Mouse (Mus musculus) R1 (cell line): ENCODE results near the gene Dagla.
A peak's percentile ranks its signal among the peaks of the same experiment; 100 is the strongest.

Source experiments
- DNase-seq: peaks from one replicate; pipeline ENCODE4 v3.0.0-alpha.2; 2018; ENCODE audit warnings: low read depth, low spot score

Dagla gene

DNA sequence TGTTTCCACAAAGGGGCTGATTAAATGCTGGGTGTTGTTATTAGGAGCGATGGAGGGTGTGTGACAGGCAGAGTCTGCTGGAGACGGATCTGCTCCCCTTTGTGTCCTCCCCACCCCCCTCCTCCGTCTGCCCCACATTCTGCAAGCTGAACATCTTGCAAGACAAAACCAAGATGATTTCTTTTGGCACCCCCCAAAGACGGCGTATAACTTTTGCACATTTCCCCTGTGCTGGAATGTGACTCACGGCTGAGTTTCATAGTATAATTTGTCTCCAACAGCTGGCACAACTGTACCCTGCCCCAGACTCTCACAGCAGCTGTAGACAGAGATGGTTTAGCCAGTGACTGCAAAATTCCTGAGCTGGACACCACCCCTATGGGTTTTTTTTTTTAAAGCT lies 3.3 kb upstream of the Dagla start:
- DNase-seq, result no peak

DNA sequence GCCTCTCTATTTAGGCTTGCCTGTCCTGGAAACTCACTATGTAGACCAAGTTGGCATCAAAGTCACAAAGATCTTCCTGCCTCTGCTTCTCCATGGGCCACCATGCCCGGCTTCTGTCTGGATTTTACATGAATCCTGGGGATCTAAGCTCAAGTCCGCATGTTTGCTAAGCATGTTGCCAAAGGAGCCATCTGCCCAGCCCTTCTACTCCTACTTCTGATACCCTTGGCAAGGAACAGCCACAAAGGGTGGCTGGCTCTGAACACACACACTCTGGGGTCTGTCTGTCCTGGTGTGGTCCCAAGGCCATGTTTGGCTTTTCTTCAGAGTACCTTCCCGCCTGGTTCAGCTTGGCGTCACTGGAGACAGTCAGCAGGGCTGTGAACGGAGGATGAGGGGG lies 2.7 kb upstream of the Dagla start:
- DNase-seq, result no peak

GRCm38 (mm10) chr19:10306521-10307243 lies 2.0 kb upstream of the Dagla start:
- no peak for DNase-seq

DNA sequence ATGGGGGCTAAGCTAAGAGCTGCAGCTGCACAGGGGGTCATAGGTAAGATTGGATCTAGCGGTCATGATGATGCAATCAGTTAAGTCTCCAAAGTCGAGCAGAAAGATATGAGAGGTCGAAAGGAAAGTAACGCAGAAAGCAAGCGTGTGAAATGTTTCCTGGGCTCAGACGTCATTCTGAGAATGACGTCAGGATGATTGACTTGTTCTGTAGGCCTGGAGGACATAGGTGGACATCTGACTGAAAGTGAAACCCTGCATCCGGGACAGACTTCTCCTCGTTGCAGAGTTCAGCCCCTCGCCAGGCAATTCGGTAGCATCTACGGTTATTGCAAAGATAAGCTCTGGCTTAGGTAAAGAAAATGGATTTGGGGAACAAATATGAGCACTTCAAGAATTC lies 963 bp upstream of the Dagla start:
- DNase-seq, result no peak

DNA sequence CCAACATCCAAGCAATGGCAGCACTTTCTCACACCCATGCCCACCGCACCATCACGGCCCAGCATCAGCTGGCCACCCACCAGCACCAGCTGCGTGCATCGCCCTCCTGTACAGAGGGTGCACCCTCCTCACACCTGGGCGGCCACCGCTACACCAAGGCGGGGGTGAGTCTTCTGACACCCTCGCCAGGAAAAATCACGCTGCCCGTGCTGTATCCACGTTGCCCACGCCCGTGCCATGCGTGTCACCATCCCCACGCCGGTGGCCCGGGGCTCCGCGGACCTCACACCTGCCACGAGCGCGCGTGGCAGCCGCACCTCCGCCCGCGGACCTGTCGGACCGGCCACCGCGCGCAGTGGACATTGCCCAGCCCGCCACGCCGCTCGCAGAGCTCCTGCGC lies 282 bp downstream of the Dagla start:
- no peak for DNase-seq

GRCm38 (mm10) chr19:10302852-10303251 lies 1.8 kb downstream of the Dagla start:
- DNase-seq, result no peak

- no peak for DNase-seq
Measured at GRCm38 (mm10) chr19:10301866-10302356, 2.8 kb downstream of the Dagla start.

GRCm38 (mm10) chr19:10301263-10301662 lies 3.4 kb downstream of the Dagla start:
- no peak for DNase-seq

GRCm38 (mm10) chr19:10300809-10301208 lies 3.9 kb downstream of the Dagla start:
- no peak for DNase-seq

GRCm38 (mm10) chr19:10298268-10298667 lies 6.4 kb downstream of the Dagla start:
- DNase-seq, result no peak

DNA sequence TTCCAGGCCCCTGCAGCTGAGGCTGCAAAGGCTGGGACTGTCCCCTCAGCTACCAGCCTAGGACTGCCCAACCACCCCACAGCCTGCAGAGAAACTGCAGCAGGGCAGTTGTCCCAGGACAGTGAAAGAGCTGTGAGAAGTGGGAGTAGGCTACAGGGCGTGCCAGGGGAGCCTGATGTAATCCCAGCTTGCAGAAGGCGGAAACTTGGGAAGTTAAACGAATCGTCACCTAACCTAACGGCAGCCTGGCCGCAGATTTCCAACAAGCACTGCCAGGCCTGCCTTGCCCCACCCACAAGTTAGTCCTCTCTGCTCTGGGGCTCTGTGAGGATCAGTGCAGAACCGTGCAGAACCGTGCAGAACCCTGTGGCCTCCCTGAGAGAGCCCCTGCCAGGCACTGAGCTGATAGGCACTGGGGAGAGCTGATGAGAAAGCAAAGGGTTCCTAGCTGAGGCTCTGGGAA lies 7.6 kb downstream of the Dagla start:
- DNase-seq, result no peak

DNA sequence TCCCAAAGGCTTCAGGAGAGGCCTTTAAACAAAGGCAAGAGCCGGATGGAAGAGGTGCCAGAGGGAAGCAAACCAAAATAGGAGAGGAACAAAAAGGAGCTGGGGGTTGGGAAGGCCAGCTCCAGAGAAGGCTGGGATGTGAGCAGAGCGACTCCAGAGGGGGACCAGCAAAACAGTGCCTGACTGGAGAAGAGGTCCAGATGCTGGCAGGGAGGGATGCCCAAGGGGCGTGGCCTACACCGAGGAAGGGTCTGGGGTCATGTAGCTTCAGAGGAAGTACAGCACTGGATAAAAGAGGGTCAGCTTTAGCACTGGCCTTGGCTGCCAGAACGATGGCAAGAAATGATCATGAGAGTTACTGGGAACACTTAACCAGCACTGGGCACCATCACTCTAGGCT lies 8.4 kb downstream of the Dagla start:
- DNase-seq, result no peak

- peak; percentile 91 for DNase-seq
Measured at GRCm38 (mm10) chr19:10294631-10295562, 9.8 kb downstream of the Dagla start.

DNA sequence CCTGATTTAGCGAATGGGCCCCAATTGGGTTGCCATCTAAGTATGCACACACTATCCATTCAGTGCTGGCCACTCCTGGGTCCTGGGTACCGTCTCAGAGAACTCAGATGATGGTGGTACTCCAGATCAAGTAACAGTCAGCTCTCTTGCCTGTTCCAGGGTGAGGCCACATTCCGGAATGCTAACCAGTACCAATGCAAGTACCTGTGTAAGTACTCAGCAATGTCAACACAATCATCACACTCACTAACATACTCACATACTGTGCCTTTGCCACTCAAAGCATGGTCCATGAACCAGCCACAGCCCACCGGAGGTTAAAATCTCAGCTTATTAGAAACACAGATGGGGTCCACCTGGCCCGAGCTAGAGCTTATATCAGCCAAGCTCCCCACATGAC lies 10.7 kb downstream of the Dagla start:
- no peak for DNase-seq

DNA sequence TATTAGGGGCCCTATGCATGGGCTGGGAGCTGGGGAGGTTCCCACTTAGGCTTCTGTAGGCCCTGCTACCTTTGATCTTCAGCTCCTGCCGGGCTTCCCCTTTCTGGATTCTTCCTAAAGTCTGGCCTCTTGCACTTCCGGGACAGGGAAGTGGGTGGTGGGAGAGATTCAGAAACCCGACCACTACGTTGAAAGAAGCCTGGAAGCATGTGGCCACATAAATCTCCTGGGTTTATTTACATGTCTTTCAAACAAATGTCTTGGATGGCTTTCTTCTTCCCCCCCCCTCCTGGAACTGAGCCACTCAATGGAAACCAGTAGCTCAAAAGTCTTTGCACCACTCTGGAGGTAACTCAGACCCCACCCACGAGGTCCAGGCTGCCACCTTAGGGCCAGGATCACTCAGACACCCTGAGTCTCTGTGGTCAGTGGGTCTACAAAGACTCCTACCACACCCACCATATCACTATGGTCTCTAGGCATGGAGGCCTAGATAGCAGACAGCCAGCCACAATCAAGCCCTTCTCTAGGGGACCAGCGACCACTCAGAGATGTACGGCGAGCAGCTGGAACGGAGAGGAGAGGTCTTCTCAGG lies 12.7 kb downstream of the Dagla start:
- no peak for DNase-seq

- no peak for DNase-seq
Measured at GRCm38 (mm10) chr19:10290153-10290945, 14.3 kb downstream of the Dagla start.

DNA sequence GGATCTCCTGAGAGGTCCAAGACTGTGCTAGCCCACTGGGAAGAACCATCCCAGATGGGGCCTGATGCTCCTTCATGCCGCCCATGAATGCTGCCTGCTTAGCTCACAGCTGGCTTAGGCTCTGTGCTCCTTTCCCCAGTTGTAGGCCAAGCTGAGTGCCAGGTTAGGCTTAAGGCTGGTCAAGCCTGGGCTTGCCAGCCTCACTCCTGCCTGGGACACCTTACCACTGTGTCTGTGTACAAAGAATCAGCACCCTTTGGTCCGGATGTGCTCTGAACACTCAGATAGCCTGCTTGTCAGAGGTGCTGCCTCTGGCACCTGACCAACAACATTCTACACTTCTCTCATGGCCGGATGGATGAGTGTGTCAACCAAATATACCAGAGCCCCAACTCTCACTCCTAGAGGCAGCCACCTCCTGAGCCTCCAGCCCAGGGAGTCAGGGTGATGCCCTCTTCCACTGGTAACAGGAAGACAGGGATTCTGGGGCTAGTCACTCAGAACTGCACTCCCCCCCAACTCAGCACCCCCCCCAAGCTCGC lies 15.0 kb downstream of the Dagla start:
- DNase-seq, result no peak

DNA sequence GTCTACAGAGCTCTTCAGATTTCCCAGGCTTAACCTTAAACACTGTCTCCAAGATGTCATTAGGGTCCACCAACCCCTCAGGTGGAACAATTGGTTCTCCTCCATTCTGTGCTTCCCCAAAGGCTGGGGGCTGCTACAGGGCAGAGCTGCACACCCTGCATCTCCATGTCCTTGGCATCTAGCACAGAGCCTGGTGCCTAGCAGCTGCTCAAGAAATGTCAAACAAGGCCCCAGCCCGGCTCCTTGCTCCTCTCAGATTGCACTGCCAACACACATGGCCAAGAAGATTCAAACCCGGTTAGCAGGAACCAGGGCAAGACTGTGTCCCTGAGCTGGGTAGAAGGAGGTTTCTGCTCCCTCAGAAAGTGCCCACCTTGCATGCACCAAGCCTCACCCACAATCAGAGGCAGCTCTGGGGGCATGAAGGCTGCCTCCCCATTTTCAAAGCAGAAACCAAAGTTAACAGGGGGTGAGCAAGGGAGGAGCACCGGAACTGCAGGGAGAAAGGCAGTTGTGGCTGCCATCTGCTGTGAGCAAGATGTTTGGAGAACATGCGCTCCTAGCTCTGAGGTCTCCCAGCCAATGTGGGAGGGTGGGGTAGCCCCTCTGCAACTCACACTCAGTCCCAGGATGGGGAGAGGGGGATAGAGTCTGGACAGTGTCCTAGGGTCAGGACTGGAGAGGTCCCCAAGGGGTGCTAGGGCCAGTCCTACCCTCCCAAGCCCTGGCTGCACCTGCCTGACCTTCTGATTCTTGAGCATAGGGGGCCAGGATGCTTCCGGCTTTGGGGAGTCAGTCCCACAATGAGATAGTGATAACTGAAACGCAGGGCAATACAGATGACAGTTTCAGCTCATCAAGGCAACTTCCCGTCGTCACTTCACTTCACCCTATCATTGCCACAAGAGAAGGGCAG lies 16.3 kb downstream of the Dagla start:
- DNase-seq, result no peak

- DNase-seq, result no peak
Measured at GRCm38 (mm10) chr19:10286458-10286872, 18.2 kb downstream of the Dagla start.
